Mouse (Mus musculus) forebrain, embryonic 11.5 days (tissue): Measurements from ENCODE around the gene Cacnb1. TPM values are rescaled to one million over a fixed set of nuclear protein-coding genes. Genes with fewer than 3 reads are reported as not detected.

Source experiments
- ATAC-seq: fragments of 200-750 bp; cut with Nextera tagmentation; replicated peaks from 2 replicates; pipeline ENCODE4 v1.8.0; 2017; ENCODE audit warnings: moderate TSS enrichment; ENCODE audit not compliant: low FRiP score
- DNase-seq: peaks from one replicate; pipeline ENCODE4 v3.0.0-alpha.2; 2017; ENCODE audit warnings: low spot score
- H3K27ac ChIP-seq: fragments of 300-500 bp; sonication (generic); 2 replicates; pipeline ENCODE4 v1.5.1; 2014; ENCODE audit warnings: low read depth, low read length
- H3K27me3 ChIP-seq: fragments of 300-500 bp; sonication (generic); 2 replicates; pipeline ENCODE4 v1.6.1; 2014; ENCODE audit warnings: mild to moderate bottlenecking, low read length, mixed read lengths; ENCODE audit not compliant: control insufficient read depth, insufficient read depth
- H3K36me3 ChIP-seq: fragments of 300-500 bp; sonication (generic); 2 replicates; pipeline ENCODE4 v1.6.1; 2014; ENCODE audit warnings: mild to moderate bottlenecking, low read length, moderate library complexity, mixed read lengths; ENCODE audit not compliant: control insufficient read depth, insufficient read depth
- H3K4me1 ChIP-seq: fragments of 300-500 bp; sonication (generic); replicated peaks from 2 replicates; pipeline ENCODE4 v1.6.1; 2014; ENCODE audit warnings: low read length, mixed read lengths; ENCODE audit not compliant: control insufficient read depth, insufficient read depth
- H3K4me2 ChIP-seq: fragments of 300-500 bp; sonication (generic); 2 replicates; pipeline ENCODE4 v1.6.1; 2014; ENCODE audit warnings: low read depth, mild to moderate bottlenecking, low read length, moderate library complexity, mixed read lengths; ENCODE audit not compliant: severe bottlenecking
- H3K4me3 ChIP-seq: fragments of 300-500 bp; sonication (generic); 2 replicates; pipeline ENCODE4 v1.5.1; 2014; ENCODE audit warnings: low read depth, low read length
- H3K9ac ChIP-seq: fragments of 300-500 bp; sonication (generic); 2 replicates; pipeline ENCODE4 v1.6.1; 2014; ENCODE audit warnings: low read length
- H3K9me3 ChIP-seq: fragments of 300-500 bp; sonication (generic); 2 replicates; pipeline ENCODE4 v1.6.1; 2016; ENCODE audit warnings: low read length, mixed read lengths; ENCODE audit not compliant: control insufficient read depth
- WGBS: fragments of 180-500 bp; shearing (Covaris S2); extraction: QIAGEN DNeasy Blood & Tissue Kit; methylation state at CpG from one replicate; pipeline ENCODE4 v1.1.7; 2014; 5-methylcytosine and 5-hydroxymethylcytosine counted together
- microRNA-seq: library from miRNA; unstranded; fragments of <30 nt; microRNA quantifications from one replicate; pipeline ENCODE4, GENCODE M21; 2016; ENCODE audit not compliant: insufficient number of aligned reads
- polyA plus RNA-seq: library from polyadenylated mRNA; unstranded; fragments of >200 nt; fragmentation: Nextera tagmentation; extraction: Ambion mirVana; gene quantifications from 2 replicates; pipeline ENCODE4 v1.2.1, GENCODE M21; 2014

Gene Cacnb1
- polyA plus RNA-seq, 1 experiment from 2014 or later: 9.6 TPM

DNA sequence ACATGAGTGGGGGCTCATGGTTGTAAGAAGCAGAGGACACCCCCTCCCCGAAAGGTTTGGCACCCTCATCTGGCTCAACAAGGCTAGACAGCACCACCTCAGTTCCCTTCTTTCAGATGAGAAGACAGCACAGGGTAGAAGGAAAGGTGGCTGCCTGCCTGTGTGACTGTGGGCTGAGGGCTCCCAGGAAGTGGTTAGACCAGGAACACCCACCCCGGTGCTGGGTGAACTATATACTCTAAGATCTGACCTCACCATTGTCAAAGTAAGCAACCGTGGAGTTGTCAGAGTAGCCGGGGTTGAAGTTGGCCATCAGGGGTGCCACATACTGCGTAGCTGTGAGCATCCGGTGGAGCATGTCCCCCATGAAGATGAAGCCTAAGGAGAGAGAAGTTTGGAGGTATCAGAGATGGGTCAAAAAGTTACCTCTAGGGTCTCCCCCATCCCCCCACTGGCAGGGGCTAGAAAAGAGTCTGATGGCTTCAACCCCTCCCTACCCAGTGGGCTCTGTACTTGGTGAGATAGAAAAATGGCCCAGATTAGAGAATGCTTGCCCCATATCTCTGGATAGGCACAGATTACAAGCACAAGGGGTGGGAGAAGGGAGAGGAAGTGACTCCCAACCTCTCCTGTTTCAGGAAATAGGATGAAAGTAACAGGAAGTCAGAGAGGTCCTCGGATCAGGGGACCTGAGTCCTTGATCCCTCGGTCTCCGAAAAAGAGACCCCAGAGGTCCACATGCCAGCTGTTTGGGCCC is 67.5 kb downstream of the Cacnb1 start:
- DNase-seq (no peak), ATAC-seq (no peak)
- WGBS: 87% methylated on average over 9 of the region's 9 CpGs
- Histone ChIP-seq H3K4me1 (peaks cover 3% of the 10 kb centered on the region; the same call in 1 of the 2 replicates), H3K4me2 (no peak overlapping the region), H3K9ac (no peak overlapping the region), H3K27ac (no peak overlapping the region), H3K4me3 (no peak overlapping the region), H3K9me3 (no peaks in the 10 kb centered on the region), H3K36me3 (no peaks in the 10 kb centered on the region), H3K27me3 (no peaks in the 10 kb centered on the region)

DNA sequence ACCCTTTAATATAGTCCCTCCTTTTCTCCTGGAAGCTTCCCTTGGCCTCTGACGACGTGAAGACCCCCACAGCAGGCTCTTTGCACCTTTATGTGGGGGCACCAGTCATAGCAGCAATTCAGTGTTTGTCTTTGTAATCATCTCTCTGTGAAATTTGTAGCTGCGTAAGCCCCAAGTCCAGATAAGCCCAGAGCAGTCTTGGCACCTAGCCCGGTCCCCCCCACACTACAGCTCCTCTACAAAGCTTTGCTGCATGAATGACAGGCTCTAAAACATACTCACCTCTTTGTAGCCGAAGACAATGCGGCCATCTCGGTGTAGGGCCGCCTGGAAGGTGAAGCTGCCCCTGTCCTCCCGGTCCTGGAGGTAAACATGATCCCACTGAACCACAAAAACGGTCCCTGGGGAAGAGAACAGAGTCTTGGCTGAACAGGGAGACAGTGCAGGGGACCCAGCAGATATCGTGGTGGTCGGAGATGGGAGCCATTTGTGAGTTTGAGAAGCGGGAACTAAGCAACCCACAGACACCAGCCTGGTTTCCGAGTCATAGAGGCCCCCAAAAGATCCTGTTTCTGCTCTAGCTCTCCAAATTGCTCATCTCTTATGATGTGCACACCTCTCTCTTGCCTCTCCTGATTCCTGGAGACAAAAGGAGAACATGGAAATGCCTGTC is 68.2 kb downstream of the Cacnb1 start:
- no peaks in the 10 kb centered on the region for H3K27me3 ChIP-seq
- H3K9me3 ChIP-seq: no peaks in the 10 kb centered on the region
- ATAC-seq: no peak
- peaks cover 10% of the 10 kb centered on the region for H3K4me1 ChIP-seq
- H3K4me2 ChIP-seq: no peak overlapping the region
- WGBS: 80% methylated on average over 14 of the region's 14 CpGs
- DNase-seq: no peak
- H3K36me3 ChIP-seq: no peaks in the 10 kb centered on the region
- no peak overlapping the region for H3K4me3 ChIP-seq
- no peak overlapping the region for H3K9ac ChIP-seq
- no peak overlapping the region for H3K27ac ChIP-seq

DNA sequence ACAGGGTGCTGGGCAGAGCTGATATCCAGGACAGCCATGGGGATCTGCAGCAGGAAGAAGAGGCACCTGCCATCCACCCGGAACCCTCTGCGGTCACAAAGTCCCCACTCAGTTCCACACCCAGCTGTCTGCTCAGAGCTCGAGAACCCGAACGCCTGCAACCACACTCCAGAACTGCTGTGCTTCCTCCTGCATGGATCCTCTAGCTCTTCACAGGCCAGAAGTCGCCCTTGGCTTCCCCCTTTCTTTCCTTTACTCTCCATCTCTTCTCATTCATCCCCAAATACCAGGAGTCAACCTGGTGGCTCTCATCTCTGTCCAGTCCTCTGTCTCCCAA is 68.9 kb downstream of the Cacnb1 start:
- H3K36me3 ChIP-seq: no peaks in the 10 kb centered on the region
- H3K4me1 ChIP-seq: peaks cover 11% of the 10 kb centered on the region
- ATAC-seq: no peak
- no peak overlapping the region for H3K4me3 ChIP-seq
- WGBS: 92% methylated on average over 6 of the region's 6 CpGs
- no peak overlapping the region for H3K27ac ChIP-seq
- H3K9ac ChIP-seq: no peak overlapping the region
- no peaks in the 10 kb centered on the region for H3K9me3 ChIP-seq
- no peak overlapping the region for H3K4me2 ChIP-seq
- H3K27me3 ChIP-seq: no peaks in the 10 kb centered on the region
- no peak for DNase-seq

- WGBS: 84% methylated on average over 16 of the region's 16 CpGs
- peaks cover 11% of the 10 kb centered on the region for H3K4me1 ChIP-seq
- H3K27ac ChIP-seq: no peak overlapping the region
Observed at GRCm38 (mm10) chr11:97953179-97953938, 69.5 kb downstream of the Cacnb1 start.

GRCm38 (mm10) chr11:97952367-97953006 is 70.3 kb downstream of the Cacnb1 start:
- WGBS: 91% methylated on average over 1 of the region's 1 CpGs
- Histone ChIP-seq H3K9ac (no peak overlapping the region), H3K27ac (no peak overlapping the region), H3K27me3 (no peaks in the 10 kb centered on the region), H3K9me3 (no peaks in the 10 kb centered on the region), H3K4me2 (no peak overlapping the region), H3K4me3 (no peak overlapping the region), H3K4me1 (peaks cover 11% of the 10 kb centered on the region), H3K36me3 (no peaks in the 10 kb centered on the region)
- no peak for ATAC-seq
- no peak for DNase-seq

More at GRCm38 (mm10) chr11:97953179-97953938, 69.5 kb downstream of the Cacnb1 start:
- Histone ChIP-seq H3K36me3 (no peaks in the 10 kb centered on the region), H3K27me3 (no peaks in the 10 kb centered on the region), H3K4me2 (no peak overlapping the region), H3K9ac (no peak overlapping the region), H3K4me3 (no peak overlapping the region), H3K9me3 (no peaks in the 10 kb centered on the region)
- no peak for DNase-seq
- ATAC-seq: no peak

Small RNA genes lying within 50 kb of the gene (microRNA-seq; reads per million reads assigned to microRNA genes)
- not detected for gene Gm27597

Other genes with a start within 250 kb of the Cacnb1 start
- 0.44 TPM in 1 of 2 replicates, not detected in the other for gene 1700001P01Rik, start 247.1 kb downstream of the Cacnb1 start, polyA plus RNA-seq
- 400 and 454 TPM in 2 replicates for gene Rpl23, start 240.6 kb downstream of the Cacnb1 start, polyA plus RNA-seq
- gene Lasp1, start 224.0 kb downstream of the Cacnb1 start, polyA plus RNA-seq: 77.6 and 77.8 TPM in 2 replicates
- gene B230217C12Rik, start 182.3 kb downstream of the Cacnb1 start, polyA plus RNA-seq: 13.3 and 17.7 TPM in 2 replicates
- gene Fbxo47, start 138.9 kb downstream of the Cacnb1 start, polyA plus RNA-seq: 0.40 and 0.83 TPM in 2 replicates
- 0.20 TPM in 1 of 2 replicates, not detected in the other for gene Plxdc1, start 36.6 kb downstream of the Cacnb1 start, polyA plus RNA-seq
- 10.4 and 12.3 TPM in 2 replicates for gene Arl5c, start 26.9 kb downstream of the Cacnb1 start, polyA plus RNA-seq
- gene Rpl19, start 3.7 kb upstream of the Cacnb1 start, polyA plus RNA-seq: 897 and 919 TPM in 2 replicates
- gene Stac2, start 30.4 kb upstream of the Cacnb1 start, polyA plus RNA-seq: 0.81 and 0.86 TPM in 2 replicates
- 19.4 and 33.4 TPM in 2 replicates for gene Fbxl20, start 127.4 kb upstream of the Cacnb1 start, polyA plus RNA-seq
- gene Med1, start 170.3 kb upstream of the Cacnb1 start, polyA plus RNA-seq: 75.5 and 81.7 TPM in 2 replicates
- 16.1 and 18.2 TPM in 2 replicates for gene Cdk12, start 180.0 kb upstream of the Cacnb1 start, polyA plus RNA-seq